Mouse (Mus musculus) kidney, adult 2 months (tissue): ENCODE measurements around the gene Slc25a14.

Experiments
- CTCF ChIP-seq: fragments of 200-500 bp; conservative IDR thresholded peaks from 2 replicates; pipeline ENCODE4 v1.5.1; 2011; ENCODE audit warnings: low read depth, mild to moderate bottlenecking, control low read depth, low read length, moderate library complexity, mixed read lengths; ENCODE audit not compliant: insufficient read depth, insufficient read length
- POLR2A ChIP-seq: fragments of 200-500 bp; IDR thresholded peaks from one replicate; pipeline ENCODE4 v1.6.1; 2011; ENCODE audit warnings: low read depth, low read length, control low read depth

DNA sequence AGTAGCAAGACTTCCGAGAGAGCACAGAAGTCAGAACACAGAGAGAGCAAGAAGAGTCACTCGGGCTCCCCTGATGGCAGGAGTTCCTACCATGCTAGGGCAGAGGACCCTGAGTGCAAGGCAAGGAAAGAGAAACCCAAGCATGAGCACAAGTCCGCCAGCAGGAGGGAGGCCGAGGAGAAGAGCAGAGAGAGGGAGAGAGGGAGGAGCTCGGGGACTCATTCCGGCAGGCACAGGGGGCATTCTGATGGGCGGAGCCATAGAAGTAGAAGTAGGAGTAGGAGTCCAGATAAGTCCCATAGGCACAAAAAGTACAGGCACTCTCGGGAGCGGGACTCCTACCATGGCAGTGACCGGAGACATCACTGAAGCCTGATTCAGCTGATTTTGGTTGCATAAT lies 86.5 kb downstream of the Slc25a14 start:
- TF ChIP-seq CTCF, result no peak
- no peak for TF ChIP-seq POLR2A
